Mouse (Mus musculus): ENCODE measurements around the gene Tnpo1. TPM values are rescaled to one million over a fixed set of nuclear protein-coding genes. Genes with fewer than 3 reads are reported as not detected.

Tnpo1 gene
- polyA plus RNA-seq (2016; fragmentation: Nextera tagmentation; extraction: Ambion mirVana): 84.2 and 99.5 TPM in 2 replicates

DNA sequence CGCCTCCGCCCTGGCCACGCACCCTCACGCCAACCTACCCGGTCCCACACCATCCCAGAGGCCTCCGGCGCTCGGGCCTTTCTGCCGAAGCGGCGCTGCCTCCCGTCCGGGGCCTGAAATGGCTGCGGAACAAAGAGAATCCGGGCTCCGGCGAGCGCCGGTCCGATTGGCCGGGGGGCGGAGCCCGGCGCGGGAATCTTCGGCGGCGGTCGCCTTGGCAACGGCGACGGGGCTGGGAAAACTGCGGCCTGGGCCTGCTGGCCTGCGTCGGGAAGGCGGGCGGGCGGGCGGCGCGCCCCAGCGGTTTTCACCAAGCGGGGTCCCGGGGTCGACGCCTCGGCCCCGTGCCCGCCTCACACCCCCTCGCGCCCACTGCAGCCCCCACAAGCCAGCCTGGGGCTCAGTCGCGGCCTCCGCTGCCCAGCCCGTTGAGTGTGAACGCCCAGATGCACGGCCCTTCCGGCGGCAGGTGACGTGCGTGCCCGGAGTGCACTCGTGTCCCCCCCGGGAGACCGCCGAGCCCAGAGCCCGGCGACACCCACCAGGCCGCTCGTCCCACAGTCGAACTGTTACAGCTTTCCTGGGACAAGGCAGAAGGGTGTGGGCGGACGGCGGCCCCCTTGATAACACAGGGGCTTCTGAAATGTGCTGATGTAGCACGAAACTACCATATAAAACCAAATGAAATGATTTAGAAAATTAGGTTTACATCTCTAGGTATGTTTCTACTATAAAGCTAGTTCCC is at the start of gene Tnpo1:
Gene Tnpo1, minus strand, starts transcription at position 172 of the 745 bp plus-strand sequence.
- peak within 1 kb of the TSS; percentile 99 for H3K4me3 ChIP-seq (replicated peaks)
- peak within 1 kb of the TSS; percentile 98 for H3K27ac ChIP-seq
- H3K36me3 ChIP-seq (replicated peaks): peaks cover 20% of the 10 kb centered on the region
- peaks cover 7% of the 10 kb centered on the region for H3K4me1 ChIP-seq
- H3K9me3 ChIP-seq: no peaks in the 10 kb centered on the region; the same call in 1 of the 2 replicates
- H3K27me3 ChIP-seq: no peaks in the 10 kb centered on the region
- WGBS: under 1% methylated on average over 70 of the region's 75 CpGs
- H3K9ac ChIP-seq: peak within 1 kb of the TSS; percentile 100
- peak within 1 kb of the TSS; percentile 78 for H3K4me2 ChIP-seq
- peak; percentile 97 for ATAC-seq (ENCODE audit: low FRiP score)

DNA sequence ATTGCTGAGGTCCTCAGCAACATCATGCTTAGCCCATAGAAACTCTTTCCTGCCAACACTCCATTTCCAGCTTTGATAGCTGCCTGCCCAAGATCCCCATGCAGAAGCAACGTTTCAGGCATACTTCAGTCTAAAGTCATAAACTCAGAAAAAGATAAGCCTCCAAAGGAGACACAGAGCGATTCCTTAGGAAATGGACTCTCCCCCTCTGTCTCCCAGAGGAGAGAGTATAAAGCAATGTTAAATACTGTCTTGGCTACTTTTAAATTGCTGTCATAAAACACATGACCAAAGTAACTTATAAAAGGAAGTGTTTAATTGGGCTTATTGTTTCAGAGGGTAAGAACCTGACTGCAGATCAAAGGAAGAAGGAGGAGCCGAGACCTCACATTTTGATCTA is 45.9 kb upstream of the Tnpo1 start:
- Histone ChIP-seq H3K27ac (no peak overlapping the region), H3K27me3 (0 out of 2 replicates have a peak, but pooled peaks cover 2% of the 10 kb centered on the region), H3K36me3 (replicated peaks) (no peaks in the 10 kb centered on the region), H3K4me3 (replicated peaks) (no peak overlapping the region), H3K4me2 (no peak overlapping the region), H3K9ac (no peak overlapping the region), H3K9me3 (no peaks in the 10 kb centered on the region), H3K4me1 (no peaks in the 10 kb centered on the region)
- no peak for ATAC-seq (ENCODE audit: low FRiP score)
- WGBS: 87% methylated on average over 3 of the region's 3 CpGs

DNA sequence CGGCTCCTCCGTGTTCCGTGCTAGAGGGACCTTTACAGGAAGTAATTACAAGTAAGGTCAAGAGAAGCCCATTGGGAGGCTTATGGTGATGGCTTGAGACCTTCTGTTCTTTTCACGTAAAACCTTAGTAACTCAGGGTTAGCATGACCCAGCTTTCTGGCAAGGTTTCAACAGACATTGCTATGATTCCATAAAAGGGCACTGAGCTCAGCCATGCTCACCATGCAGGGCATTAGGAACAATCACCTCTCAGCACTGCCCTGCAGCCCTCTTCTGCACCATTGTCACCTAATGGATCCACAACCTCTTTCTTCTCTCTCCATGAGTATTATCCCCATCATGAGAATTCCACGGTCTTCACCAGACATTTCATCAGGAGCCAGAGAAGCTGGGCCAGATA is 45.5 kb upstream of the Tnpo1 start:
- Histone ChIP-seq H3K36me3 (replicated peaks) (no peaks in the 10 kb centered on the region), H3K4me2 (no peak overlapping the region), H3K4me1 (no peaks in the 10 kb centered on the region), H3K27me3 (0 out of 2 replicates have a peak, but pooled peaks cover 2% of the 10 kb centered on the region), H3K27ac (no peak overlapping the region), H3K9me3 (no peaks in the 10 kb centered on the region), H3K4me3 (replicated peaks) (no peak overlapping the region), H3K9ac (no peak overlapping the region)
- no peak for ATAC-seq (ENCODE audit: low FRiP score)
- whole genome bisulfite sequencing: 73% methylated on average over 5 of the region's 5 CpGs

DNA sequence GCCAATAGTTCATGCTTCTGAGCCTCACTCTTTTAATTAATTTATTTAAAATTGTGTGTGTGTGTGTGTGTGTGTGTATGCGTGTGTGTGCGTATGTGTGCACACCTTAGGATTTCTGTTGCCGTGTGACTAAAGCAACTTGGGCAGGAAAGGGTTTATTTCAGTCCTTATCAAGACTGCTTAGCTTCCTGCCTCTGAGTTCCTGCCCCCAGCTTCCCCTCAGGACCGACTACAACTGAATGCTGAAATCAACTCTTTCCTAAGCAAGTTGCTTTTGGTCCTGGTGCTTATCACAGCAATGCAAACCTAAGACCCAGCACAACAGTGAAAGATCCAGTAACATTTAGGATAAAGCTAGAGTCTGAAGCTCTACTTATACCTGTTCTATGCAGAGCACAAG is 42.3 kb upstream of the Tnpo1 start:
- no peak overlapping the region for H3K4me3 ChIP-seq (replicated peaks)
- no peaks in the 10 kb centered on the region for H3K36me3 ChIP-seq (replicated peaks)
- ATAC-seq (ENCODE audit: low FRiP score): no peak
- no peak overlapping the region for H3K27ac ChIP-seq
- no peaks in the 10 kb centered on the region for H3K9me3 ChIP-seq
- H3K27me3 ChIP-seq: 0 out of 2 replicates have a peak, but pooled peaks cover 2% of the 10 kb centered on the region
- H3K4me1 ChIP-seq: no peaks in the 10 kb centered on the region
- H3K9ac ChIP-seq: no peak overlapping the region
- H3K4me2 ChIP-seq: no peak overlapping the region
- WGBS: 80% methylated on average over 4 of the region's 4 CpGs

DNA sequence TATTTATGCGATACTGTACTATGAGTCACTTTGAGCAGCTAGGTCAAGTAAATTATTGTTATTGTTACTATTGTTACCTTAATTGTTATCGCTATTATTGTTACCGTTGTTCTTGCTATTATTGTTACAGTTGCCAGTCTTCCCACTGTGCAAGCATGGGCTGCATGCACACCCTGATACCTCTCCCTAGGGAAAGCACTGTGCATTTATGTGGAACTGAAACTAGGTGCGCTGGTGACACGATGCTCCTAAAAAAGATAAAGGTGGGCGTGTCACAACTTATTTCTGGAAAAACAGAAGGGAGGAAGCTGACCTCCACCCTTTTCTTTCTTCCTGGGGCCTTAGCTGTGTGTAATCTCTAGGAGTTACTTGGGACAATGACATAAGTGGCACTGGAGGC is 41.8 kb upstream of the Tnpo1 start:
- Histone ChIP-seq H3K27me3 (0 out of 2 replicates have a peak, but pooled peaks cover 2% of the 10 kb centered on the region), H3K4me2 (no peak overlapping the region), H3K9me3 (no peaks in the 10 kb centered on the region), H3K36me3 (replicated peaks) (no peaks in the 10 kb centered on the region), H3K27ac (no peak overlapping the region), H3K9ac (no peak overlapping the region), H3K4me3 (replicated peaks) (no peak overlapping the region), H3K4me1 (no peaks in the 10 kb centered on the region)
- ATAC-seq (ENCODE audit: low FRiP score): no peak
- 94% methylated on average over 6 of the region's 6 CpGs for WGBS

DNA sequence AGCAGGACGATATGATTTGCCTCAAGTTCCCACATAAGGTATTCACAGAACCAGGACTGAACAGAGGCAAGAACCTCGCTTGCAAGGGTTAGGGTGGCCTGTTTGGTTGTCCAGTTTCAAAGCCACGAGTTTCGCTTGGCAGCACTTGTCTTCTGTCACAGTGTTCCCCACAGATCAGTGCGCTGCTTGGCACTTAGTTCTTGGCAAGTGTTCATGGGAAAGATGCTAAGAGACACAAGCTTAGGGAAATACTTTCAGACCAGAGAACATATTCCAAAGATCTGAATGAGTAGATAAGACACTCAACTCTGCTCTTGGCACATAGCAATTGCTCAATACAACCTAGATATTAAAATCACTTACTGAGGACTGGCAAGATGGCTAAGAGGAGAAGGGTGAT is 40.4 kb upstream of the Tnpo1 start:
- Histone ChIP-seq H3K27me3 (0 out of 2 replicates have a peak, but pooled peaks cover 2% of the 10 kb centered on the region), H3K9ac (no peak overlapping the region), H3K36me3 (replicated peaks) (no peaks in the 10 kb centered on the region), H3K9me3 (no peaks in the 10 kb centered on the region), H3K27ac (no peak overlapping the region), H3K4me1 (no peaks in the 10 kb centered on the region), H3K4me2 (no peak overlapping the region), H3K4me3 (replicated peaks) (no peak overlapping the region)
- 92% methylated on average over 5 of the region's 5 CpGs for WGBS
- no peak for ATAC-seq (ENCODE audit: low FRiP score)

DNA sequence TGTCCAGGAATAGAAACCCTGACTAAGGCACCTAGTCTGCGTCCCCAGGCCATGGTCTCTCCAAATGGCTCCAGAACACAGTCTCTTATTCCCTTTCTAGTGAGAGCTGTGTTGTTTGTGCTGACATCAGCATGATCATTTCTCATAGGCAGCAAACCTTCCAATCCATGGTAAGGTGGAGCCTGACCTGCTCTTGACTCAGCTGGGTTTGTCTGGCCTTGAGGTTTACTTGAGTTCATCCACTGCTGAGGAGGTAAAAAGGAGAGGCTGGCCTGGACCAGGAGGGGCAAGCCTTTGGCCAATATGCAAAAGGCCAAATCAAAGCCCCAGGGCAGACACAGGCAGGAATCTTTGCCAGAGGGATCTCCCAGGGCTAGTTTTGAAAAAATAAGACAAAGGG is 37.4 kb upstream of the Tnpo1 start:
- H3K4me3 ChIP-seq (replicated peaks): no peak overlapping the region
- H3K9me3 ChIP-seq: no peaks in the 10 kb centered on the region
- no peaks in the 10 kb centered on the region for H3K27me3 ChIP-seq
- WGBS: 92% methylated on average over 1 of the region's 1 CpGs
- no peaks in the 10 kb centered on the region for H3K36me3 ChIP-seq (replicated peaks)
- no peaks in the 10 kb centered on the region for H3K4me1 ChIP-seq
- no peak overlapping the region for H3K4me2 ChIP-seq
- ATAC-seq (ENCODE audit: low FRiP score): no peak
- H3K27ac ChIP-seq: no peak overlapping the region
- H3K9ac ChIP-seq: no peak overlapping the region

DNA sequence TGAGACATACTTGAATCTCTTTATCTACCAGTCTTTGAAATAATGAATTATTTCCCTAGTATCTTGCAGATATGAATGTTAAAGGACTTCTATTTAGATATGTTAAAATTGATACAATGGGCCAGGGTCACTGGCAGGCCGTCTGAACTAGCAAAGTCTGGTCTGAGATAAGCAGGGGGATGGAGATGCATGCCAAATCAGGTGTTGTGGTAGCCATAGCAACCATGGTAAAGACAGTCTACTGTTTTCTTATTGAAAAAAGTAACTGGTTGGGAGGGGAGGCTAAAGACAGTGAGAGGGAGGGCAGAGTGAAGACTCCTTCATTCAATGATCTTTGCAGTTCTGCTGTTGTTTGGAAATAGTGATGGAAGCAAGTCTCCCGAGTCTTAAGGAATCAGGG is 32.0 kb upstream of the Tnpo1 start:
- H3K4me2 ChIP-seq: no peak overlapping the region
- H3K27ac ChIP-seq: no peak overlapping the region
- WGBS: 38% methylated on average over 2 of the region's 2 CpGs
- H3K27me3 ChIP-seq: no peaks in the 10 kb centered on the region
- no peaks in the 10 kb centered on the region for H3K9me3 ChIP-seq
- H3K4me3 ChIP-seq (replicated peaks): no peak overlapping the region
- H3K9ac ChIP-seq: no peak overlapping the region
- H3K36me3 ChIP-seq (replicated peaks): no peaks in the 10 kb centered on the region
- no peak for ATAC-seq (ENCODE audit: low FRiP score)
- peaks cover 13% of the 10 kb centered on the region; the same call in 1 of the 2 replicates for H3K4me1 ChIP-seq

DNA sequence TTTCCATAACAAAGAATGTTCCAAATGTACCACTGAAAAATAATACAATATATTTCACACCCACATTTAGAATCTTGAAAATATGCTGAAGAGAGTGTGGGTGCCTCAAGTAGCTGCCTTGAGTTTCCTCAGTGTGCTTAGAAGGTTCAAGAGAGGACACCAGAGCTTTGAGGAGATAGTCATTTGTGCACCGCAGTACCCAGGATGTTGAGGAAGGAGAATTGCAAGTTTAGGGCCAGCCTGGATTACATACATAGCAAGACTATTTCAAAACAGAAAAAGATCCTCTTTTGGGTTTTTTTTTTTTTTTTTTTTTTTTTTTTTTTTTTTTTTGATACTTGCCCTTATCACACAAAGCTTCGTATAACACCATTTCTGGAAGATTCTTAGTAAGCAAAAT is 30.0 kb upstream of the Tnpo1 start:
- no peak overlapping the region for H3K9ac ChIP-seq
- H3K36me3 ChIP-seq (replicated peaks): no peaks in the 10 kb centered on the region
- H3K27ac ChIP-seq: no peak overlapping the region
- WGBS: 86% methylated on average over 2 of the region's 2 CpGs
- no peaks in the 10 kb centered on the region for H3K9me3 ChIP-seq
- peaks cover 13% of the 10 kb centered on the region; the same call in 1 of the 2 replicates for H3K4me1 ChIP-seq
- no peak overlapping the region for H3K4me2 ChIP-seq
- H3K27me3 ChIP-seq: no peaks in the 10 kb centered on the region
- ATAC-seq (ENCODE audit: low FRiP score): no peak
- no peak overlapping the region for H3K4me3 ChIP-seq (replicated peaks)

DNA sequence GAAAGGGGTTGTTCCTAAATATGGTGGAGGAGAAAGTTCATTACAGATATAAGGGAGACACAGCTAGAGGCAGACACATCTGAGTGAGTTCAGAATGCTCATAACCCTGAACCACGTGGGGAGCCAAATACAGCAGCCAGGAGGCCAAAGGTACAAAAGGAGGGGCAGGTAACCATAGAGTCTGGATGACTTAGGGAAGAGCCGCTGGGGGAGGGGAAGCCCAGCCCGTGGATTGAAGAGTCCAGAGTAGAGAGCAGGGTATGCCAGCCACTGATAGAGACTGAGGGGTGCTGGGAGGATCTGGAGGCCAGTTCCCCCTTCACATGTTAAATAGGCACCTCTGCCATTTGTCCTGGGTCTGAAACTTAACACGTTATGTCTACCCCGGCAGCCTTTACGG is 29.5 kb upstream of the Tnpo1 start:
- no peak overlapping the region for H3K4me2 ChIP-seq
- 65% methylated on average over 6 of the region's 6 CpGs for WGBS
- H3K4me1 ChIP-seq: peaks cover 13% of the 10 kb centered on the region; the same call in 1 of the 2 replicates
- no peak for ATAC-seq (ENCODE audit: low FRiP score)
- no peak overlapping the region for H3K4me3 ChIP-seq (replicated peaks)
- H3K27me3 ChIP-seq: no peaks in the 10 kb centered on the region
- H3K36me3 ChIP-seq (replicated peaks): no peaks in the 10 kb centered on the region
- H3K27ac ChIP-seq: no peak overlapping the region
- no peak overlapping the region for H3K9ac ChIP-seq
- H3K9me3 ChIP-seq: no peaks in the 10 kb centered on the region

DNA sequence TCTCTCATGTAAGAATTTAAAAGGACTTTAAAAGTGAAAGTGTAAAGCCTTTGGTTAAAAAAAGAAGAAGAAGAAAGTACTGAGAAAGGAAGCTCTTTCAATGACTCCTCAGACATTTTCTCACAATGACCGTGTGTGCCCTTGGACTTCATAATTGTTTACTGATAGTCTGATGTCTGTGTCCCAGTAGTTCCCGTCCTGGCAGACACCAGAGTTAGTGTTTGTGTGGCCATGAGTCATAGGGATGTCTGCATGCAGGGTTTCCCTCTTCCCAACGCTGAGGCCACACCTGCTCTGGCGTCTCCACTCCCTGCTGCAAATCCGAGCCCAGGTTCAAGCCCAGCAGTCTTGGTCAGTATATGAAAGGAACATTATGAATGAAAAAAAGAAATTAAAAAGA is 29.0 kb upstream of the Tnpo1 start:
- Histone ChIP-seq H3K9me3 (no peaks in the 10 kb centered on the region), H3K27me3 (no peaks in the 10 kb centered on the region), H3K9ac (no peak overlapping the region), H3K36me3 (replicated peaks) (no peaks in the 10 kb centered on the region), H3K4me2 (no peak overlapping the region), H3K4me1 (peaks cover 13% of the 10 kb centered on the region; the same call in 1 of the 2 replicates), H3K27ac (no peak overlapping the region), H3K4me3 (replicated peaks) (no peak overlapping the region)
- no peak for ATAC-seq (ENCODE audit: low FRiP score)
- 61% methylated on average over 5 of the region's 5 CpGs for WGBS

DNA sequence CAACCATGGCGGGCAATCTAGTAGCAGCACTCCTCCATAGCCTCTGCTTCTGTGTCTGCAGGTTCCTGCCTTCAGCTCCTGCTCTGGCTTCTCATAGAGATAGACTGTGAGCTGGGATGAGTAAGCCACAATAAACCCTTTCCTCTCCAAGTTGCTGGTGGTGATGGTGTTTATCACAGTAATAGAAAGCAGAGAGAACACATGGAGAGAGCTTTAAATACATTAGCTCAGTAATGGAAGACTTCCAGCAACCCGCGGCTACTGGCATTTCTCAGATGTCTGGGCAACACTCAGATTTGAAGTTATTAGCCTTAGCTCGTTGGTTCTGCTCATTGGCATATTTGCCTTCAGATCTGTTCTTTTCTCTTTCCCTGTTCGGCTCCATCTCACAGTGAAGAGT is 27.6 kb upstream of the Tnpo1 start:
- Histone ChIP-seq H3K36me3 (replicated peaks) (no peaks in the 10 kb centered on the region), H3K9me3 (no peaks in the 10 kb centered on the region), H3K4me3 (replicated peaks) (no peak overlapping the region), H3K27me3 (no peaks in the 10 kb centered on the region), H3K9ac (no peak overlapping the region), H3K4me1 (peaks cover 13% of the 10 kb centered on the region; the same call in 1 of the 2 replicates), H3K27ac (no peak overlapping the region), H3K4me2 (no peak overlapping the region)
- WGBS: 78% methylated on average over 5 of the region's 5 CpGs
- ATAC-seq (ENCODE audit: low FRiP score): no peak

DNA sequence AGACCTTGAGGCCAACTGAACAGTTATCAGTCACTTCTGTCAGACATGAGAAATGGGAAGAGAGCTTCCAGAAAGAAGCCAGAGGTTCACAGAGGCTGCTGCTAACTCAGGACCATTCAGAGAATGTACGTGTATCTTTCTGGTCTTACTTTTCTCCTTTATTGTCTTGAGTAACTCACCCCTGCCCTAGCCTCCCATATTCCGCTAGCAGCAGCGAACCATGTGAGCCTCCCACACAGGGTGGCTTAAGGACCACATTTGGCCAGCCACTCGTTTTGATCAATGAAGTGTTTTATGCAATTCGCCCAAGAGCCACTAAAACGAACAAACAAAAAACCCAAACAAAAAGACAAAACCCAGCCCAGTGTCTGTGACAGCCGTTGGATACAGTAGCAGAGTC is 25.8 kb upstream of the Tnpo1 start:
- H3K36me3 ChIP-seq (replicated peaks): no peaks in the 10 kb centered on the region
- no peaks in the 10 kb centered on the region for H3K9me3 ChIP-seq
- no peak overlapping the region for H3K27ac ChIP-seq
- no peak overlapping the region for H3K4me3 ChIP-seq (replicated peaks)
- H3K4me1 ChIP-seq: peaks cover 2% of the 10 kb centered on the region; the same call in 1 of the 2 replicates
- no peak overlapping the region for H3K9ac ChIP-seq
- 66% methylated on average over 7 of the region's 7 CpGs for WGBS
- no peak overlapping the region for H3K4me2 ChIP-seq
- ATAC-seq (ENCODE audit: low FRiP score): no peak
- H3K27me3 ChIP-seq: no peaks in the 10 kb centered on the region

Measured in forebrain, embryonic 12.5 days (tissue).